Mouse (Mus musculus): ENCODE measurements around the gene Cc2d2a. TPM values are rescaled to one million over a fixed set of nuclear protein-coding genes. Genes with fewer than 3 reads are reported as not detected.

The Cc2d2a gene
- total RNA-seq, 2 experiments from 2014 or later: 2.6 to 5.2 TPM

Other genes with a start within 250 kb of the Cc2d2a start
- not detected in 2 replicates for gene C1qtnf7, start 146.8 kb upstream of the Cc2d2a start, total RNA-seq (2014; fragmentation: Nextera tagmentation)
- not detected in 2 replicates for gene C1qtnf7, start 146.8 kb upstream of the Cc2d2a start, total RNA-seq (2017)
- gene Bst1, start 156.5 kb downstream of the Cc2d2a start, total RNA-seq (2014; fragmentation: Nextera tagmentation): 1.8 TPM in 1 of 2 replicates, not detected in the other
- 0.46 and 1.0 TPM in 2 replicates for gene Bst1, start 156.5 kb downstream of the Cc2d2a start, total RNA-seq (2017)
- gene Fbxl5, start 159.3 kb downstream of the Cc2d2a start, total RNA-seq (2014; fragmentation: Nextera tagmentation): 31.2 and 47.8 TPM in 2 replicates
- gene Fbxl5, start 159.3 kb downstream of the Cc2d2a start, total RNA-seq (2017): 46.3 and 61.3 TPM in 2 replicates
- gene Cd38, start 206.2 kb downstream of the Cc2d2a start, total RNA-seq (2014; fragmentation: Nextera tagmentation): not detected in 2 replicates
- 0.26 TPM in 1 of 2 replicates, not detected in the other for gene Cd38, start 206.2 kb downstream of the Cc2d2a start, total RNA-seq (2017)

Measured in granulocyte monocyte progenitor cell, adult 5-6 weeks (primary cell).